Mouse (Mus musculus): Measurements from ENCODE around the gene Ddx24. TPM values are rescaled to one million over a fixed set of nuclear protein-coding genes. Genes with fewer than 3 reads are reported as not detected.

The Ddx24 gene
- total RNA-seq, 1 experiment from 2014 or later, result 92.3 TPM

- DNase-seq, result no peak
Observed at GRCm38 (mm10) chr12:103389982-103390381, 35.6 kb downstream of the Ddx24 start.

DNA sequence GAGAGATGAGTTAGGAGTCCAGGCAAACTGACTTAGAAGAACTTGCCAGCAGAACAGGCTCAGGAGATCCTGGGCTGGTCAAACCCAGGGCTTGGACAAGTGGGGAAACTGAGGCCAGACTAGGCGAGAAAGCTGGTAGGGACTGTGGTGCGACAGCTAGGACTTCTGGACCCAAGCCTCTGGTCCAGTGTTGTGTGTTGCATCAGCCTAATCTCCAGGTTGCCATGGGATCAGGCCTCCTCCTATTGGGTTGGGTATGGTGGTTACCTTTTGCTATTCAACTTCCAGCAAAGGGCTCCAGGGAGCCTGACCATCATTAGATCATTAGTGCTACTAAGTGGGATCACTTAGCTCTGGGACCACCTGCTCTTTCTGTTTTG is 36.3 kb downstream of the Ddx24 start:
- no peak for DNase-seq

DNA sequence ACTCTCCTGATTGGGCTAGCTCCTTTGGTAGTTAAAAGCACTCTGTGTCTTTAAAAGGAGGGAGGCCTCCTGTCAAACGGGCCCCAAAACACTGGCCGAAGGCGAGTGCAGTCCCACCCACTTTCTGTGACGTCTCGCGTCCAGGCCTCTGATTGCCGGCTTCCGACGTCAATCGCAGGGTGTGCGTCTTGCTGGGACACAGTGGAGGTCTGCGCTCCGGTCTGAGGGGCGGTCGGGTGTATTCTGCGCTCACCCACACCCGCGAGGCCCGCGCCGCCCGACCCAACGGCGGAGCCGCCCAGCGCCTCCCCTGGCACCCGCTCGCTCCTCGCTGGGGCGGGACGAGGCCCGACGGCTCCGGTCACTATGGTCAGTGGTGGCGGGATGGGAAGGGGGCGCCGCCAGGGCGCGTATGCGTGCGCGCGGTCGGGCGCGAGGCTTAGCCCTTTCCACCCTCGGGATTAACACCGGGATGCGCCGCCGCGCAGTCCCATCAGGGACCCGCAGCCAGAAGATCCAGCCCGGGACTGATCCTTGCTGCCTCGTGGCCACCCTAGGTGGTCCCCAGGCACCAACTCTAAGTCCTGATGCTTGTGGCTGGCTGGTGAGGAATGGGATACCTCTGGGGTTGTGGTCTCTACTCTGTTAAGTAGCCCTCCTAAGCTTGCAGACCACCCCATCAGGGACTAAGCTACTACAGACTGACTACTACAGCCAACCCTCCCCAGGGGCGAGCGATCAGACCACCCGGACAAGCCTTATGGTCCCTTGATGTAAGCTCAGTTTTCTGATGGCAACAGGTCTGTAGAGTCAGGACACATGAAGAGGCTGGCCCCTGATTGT is 36.9 kb downstream of the Ddx24 start, which contains the start of gene Otub2:
Otub2 (plus strand) TSS at position 178 of the 843 bp plus-strand sequence.
- peak; percentile 96 for DNase-seq

DNA sequence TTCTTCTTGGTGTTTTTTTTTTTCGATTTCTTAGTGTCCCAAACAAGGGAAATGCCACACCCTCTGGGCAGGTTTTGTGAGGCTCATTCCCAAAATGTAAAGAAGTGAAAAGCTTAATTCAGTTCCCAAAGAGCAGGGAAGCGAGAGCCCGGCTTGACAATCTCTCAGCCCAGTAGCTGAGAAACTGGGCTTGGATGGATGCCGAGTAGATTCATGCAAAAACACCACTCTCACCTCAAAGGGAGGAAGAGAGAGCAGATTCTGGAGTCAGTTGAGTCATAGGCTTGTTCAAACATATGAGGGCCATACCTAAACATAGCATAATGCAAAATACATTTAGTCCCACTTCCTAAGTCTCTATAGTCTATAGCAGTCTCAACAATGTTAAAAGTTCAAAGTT is 45.4 kb downstream of the Ddx24 start:
- no peak for DNase-seq

- no peak for DNase-seq
Observed at GRCm38 (mm10) chr12:103376774-103377173, 48.9 kb downstream of the Ddx24 start.

DNA sequence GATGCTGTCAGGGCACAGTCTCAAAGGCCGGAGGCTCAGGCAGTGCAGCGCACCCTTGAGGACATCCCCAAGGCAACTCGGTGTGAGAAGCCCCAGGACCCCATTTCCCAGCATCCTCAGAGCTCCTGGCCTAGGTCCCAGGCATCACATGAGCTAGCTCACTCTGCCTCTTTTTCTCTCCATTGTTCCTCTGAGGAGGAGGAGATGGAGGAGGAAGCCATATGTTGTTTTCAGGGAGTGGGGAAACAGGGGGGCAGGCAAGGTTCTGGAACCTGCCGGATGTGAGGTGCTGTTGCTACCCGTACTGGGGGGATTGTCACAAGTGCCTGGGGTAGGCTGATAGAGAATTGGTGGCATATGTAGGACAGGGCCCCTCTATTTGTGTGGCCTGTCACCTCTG is 49.5 kb downstream of the Ddx24 start:
- DNase-seq, result no peak

GRCm38 (mm10) chr12:103373530-103374236 is 51.9 kb downstream of the Ddx24 start:
- no peak for DNase-seq

- DNase-seq, result peak; percentile 76
Observed at GRCm38 (mm10) chr12:103371711-103372110, 53.9 kb downstream of the Ddx24 start.

GRCm38 (mm10) chr12:103370861-103371260 is 54.8 kb downstream of the Ddx24 start:
- no peak for DNase-seq

DNA sequence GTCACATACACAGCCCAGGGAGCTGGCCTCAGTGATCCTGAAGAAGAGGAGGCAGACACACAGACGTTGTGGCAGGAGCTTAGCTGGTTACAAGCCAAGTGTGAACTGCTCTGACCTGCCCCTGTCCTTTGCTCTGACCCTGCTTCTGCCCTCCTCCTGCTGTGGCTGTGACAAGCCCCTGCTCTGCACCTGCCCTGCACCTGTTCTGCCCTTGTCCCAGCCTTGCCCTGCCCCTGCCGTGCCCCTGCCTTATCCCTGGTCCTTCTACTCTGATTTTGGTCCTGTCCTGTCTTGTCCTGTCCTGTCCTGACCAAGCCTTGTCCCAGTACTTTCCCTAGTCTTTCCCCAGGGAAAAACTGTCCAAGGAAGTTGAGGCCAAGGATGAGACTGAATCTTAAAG is 56.9 kb downstream of the Ddx24 start:
- DNase-seq, result no peak

DNA sequence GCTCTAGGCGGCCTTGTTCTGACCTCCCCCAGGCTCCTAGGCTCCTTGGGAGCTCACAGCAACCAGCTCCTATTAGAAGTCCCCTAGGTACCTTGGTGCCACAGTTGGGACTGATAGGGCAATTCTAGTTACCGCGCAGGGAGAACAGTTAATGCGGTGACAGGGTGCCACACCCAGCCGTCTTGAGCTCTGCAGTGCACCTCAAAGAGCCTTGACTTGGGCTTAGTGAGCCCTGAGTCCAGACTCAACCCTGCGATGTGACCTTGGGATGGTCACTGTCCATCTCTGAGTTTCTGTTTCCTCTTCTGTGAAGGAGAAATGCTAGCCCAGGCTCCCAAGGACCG is 57.3 kb downstream of the Ddx24 start:
- no peak for DNase-seq

DNA sequence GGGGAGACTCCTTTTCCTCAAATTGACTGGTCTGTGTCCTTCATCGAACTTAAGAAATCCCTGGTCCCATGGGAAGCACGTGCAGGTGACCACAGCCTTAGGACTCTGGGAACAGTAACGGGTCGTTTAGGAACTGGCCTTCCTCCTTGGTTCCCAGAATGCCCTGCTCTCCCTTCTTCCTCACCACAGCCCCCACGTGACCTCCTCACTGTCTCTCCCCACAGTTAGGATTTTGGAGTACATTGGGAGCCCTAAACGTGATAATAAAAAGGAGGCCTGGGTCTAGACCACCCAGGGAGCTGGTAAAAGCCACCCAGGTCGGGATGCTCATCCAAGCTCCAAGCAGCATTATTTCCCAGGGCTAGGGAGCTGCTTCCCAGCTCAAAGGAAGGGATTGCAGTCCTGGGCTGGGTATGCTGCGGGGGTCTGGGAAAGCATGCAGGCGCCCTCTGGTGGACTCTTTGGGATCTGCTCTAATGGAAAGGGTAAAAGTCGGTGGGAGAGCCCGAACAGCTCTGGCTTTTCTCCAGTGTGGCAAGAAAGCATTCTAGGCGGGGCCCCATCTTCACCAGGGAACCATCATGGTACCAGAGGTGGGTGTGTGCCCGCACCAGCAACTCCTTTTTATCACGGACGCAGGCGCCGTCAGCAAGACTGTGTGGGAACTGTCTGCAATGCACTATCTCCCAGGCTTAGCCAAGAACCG is 57.9 kb downstream of the Ddx24 start:
- peak; percentile 87 for DNase-seq

DNA sequence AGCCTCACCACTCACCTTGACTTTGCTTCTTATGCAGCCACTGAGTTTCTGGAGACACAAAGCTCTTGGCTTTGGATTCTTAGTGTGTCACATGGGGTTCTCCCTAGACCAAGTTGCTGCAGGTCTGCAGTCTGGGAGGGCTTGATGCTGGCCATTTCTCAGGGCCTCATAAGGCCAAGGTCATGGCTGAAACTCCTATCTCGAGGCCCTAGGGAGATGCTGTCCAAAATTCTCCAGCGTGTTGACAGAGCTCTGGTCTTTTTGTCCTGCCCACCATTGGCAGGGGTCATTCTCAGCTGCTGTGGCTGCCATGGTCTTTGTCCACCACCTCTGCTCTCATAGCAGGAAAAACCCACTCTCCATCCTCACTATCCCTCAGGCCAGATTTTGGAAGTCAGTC is 58.5 kb downstream of the Ddx24 start:
- peak; percentile 24 for DNase-seq

- no peak for DNase-seq
Observed at GRCm38 (mm10) chr12:103362336-103362735, 63.3 kb downstream of the Ddx24 start.

GRCm38 (mm10) chr12:103361539-103362307 is 63.9 kb downstream of the Ddx24 start:
- DNase-seq, result no peak

DNA sequence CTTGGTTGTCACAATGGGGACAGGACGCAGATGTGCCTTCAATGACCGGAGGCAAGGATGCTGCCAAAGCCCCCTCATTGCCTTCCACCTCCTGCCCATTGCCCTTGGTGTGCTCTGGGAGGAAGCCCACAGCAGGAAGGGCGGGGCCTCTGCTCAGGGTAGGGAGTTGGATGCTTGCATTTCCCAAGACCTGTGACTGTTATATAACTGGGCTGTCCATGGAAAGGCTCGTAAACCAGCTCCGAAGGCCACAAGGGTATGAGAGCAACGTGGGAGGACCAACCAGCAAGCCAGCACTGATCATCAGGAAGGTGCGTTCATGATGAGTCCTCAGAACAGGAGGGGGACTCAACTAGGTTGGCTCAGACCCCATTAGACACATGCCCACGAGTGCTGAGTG is 64.8 kb downstream of the Ddx24 start:
- DNase-seq, result no peak

- no peak for DNase-seq
Observed at GRCm38 (mm10) chr12:103358951-103359801, 66.5 kb downstream of the Ddx24 start.

DNA sequence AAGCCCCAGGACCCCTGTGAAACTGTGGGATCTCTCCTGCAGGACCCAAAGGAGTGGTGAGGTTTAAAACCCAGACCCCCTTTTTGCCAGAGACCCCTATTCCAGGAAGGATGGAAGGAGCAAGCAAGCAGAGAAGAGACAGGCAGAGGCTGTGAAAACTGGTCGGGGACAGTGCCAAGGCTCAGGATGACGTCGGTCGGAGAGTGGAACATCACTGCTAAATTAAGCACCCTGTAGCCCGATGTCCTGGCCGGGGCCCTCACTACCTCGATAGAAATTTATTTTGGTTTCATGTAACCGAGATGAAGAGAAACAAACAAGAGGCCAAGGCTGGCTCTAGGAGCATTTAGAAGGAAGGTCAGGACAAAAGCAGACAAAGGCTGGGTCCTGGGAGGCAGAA is 67.4 kb downstream of the Ddx24 start:
- DNase-seq, result peak; percentile 36
